Mouse (Mus musculus) gastrocnemius, adult 18-20 months (tissue): ENCODE measurements around the gene Slc34a1. TPM values are rescaled to one million over a fixed set of nuclear protein-coding genes. Genes with fewer than 3 reads are reported as not detected.
"Not testable (repeated sequence)": the region's sequence is repeated elsewhere in the genome, so short reads cannot be mapped to it uniquely, and the experiment has no call there.

ENCODE experiments used
- DNase-seq: peaks from one replicate; pipeline ENCODE4 v3.0.0; 2021; ENCODE audit warnings: low spot score
- total RNA-seq, 2 experiments: library from RNA; stranded (reverse); gene quantifications; 2 replicates each; pipeline ENCODE4 v1.2.3; 2021

Gene Slc34a1
- total RNA-seq, 2 experiments from 2014 or later, result 0.66 TPM; not detected in 1

DNA sequence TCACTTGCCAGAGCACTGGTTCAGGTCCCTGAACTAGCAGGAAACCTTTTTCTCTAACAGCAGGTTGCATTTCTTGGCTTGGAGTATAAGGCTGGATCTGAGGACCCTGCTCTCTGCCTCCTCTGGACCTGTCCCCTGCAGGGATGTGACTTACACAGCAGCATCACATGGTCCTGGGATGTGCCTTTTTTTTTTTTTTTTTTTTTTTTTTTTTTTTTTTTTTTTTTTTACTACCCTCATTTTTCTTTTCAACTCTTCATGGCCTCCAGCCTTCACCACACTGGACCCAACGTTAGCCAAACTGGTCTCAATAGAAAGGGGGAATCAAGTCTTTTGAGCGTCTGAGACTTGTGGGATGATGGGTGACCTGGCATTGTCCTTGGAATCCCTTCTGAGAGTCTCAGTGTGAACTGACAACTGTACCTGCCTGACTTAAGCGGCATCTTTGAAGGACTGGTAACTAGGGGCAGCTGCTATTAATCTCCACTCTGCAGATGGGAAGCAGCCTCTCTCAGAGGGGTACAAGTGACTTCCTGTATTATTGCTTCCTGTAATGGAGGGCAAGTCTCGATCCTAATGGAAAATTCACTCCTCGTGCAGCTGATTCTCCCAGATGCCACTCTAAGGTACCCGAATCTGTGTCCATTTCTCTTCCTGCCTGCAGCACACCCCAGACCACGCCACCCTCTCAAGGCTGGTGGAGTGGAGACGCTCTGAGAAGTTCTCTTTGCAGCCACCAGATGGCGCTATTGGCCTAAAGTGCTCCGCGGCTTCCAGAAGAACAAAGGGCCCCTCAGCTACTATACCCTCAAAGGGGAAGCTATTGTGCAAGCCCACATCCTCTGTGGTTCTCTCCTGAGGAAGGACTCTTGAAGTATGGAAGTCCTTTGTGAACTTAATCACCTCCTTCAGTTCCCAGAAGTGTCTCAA, 7.1 kb downstream of the Slc34a1 start:
- DNase-seq, result peak; percentile 65

DNA sequence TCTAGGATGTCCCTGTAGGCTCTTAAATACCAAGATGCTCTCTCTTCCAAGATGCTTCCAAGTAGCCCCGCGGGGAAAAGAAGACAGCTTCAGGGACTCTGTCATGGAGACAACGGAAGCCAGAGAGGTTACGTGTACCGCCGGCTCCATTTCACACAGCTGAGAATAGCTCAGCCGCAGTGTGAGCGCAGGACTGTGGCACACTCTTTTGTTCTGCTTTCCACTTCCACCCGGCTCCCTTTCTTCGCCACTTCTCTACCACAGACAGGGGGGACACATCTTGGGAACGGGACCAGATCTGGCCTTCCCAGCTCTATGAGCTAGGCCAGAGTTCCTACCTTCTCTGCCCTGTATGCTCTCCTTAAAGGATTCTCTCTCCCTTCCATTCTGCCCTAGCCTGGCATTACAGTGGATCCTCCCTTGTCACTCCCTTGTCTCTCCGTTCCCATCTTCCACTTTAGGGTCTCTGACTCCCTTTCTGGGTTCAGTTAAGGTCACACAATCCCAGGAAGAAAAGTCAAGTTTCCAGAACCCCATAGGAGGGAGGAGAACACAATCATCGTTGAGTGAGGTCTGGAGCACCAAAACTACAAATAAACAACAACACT, 7.9 kb downstream of the Slc34a1 start:
- no peak for DNase-seq

DNA sequence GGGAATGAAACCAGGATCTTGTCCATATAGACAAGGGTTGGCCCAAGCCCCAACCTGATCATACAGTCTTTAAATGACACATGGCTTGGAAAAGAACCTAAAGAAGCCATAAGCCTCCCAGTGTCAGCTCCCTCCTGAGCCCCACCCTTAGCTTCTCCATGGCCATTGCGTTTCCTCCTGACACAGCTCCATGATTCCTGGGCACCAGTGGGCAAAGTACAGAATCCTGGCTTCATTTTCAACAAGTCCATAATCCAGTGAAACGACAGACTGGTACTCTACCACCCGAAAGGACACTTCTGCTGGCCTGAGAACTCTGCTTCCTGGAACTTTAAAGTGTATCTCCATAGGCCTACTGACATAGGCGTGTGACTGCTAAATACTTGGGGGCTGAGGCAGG, 9.4 kb downstream of the Slc34a1 start:
- DNase-seq, result no peak

DNA sequence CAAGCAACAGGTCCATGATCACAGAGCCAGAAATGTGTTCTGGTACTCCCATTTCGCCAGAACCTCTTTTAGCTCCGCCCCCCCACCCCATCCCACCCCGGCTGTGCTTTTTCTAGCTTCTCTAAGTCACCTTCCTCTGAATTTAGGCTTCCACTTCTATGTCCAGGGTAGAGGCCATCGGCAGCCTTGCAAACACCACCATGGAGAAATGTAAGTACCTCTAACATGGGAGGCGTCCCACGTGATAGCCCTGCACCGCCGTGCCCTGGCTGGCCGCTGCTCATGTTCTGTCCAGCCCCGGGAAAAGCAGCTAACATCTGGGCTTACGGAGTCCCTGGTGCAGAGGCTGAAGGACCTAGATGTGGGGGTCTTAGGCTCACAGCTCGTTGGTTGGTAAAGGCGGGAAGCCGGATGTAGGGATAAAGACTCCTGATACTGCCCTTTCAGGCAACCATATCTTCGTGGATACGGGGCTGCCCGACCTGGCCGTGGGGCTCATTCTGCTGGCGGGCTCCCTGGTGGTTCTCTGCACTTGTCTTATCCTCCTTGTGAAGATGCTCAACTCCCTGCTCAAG, 10.6 kb downstream of the Slc34a1 start:
- DNase-seq, result no peak

DNA sequence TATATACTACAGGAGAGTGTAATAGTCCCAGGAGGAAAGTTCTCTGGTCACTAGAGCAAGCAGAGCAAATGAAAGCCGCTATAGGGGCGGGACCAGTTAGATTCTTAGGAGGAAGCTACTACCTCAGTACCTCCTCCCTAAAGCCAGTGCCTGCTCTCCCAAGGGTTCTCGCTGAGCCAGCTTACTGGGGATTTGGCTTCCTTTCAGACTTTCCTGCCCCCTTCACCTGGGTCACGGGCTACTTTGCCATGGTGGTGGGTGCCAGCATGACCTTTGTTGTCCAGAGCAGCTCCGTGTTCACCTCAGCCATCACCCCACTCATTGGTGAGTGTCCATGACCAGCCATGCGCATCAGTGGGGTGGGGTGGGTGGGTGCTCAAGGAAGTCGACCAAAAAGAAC, 13.8 kb downstream of the Slc34a1 start:
- no peak for DNase-seq

- no peak for DNase-seq
Measured at GRCm38 (mm10) chr13:55412643-55413307, 14.8 kb downstream of the Slc34a1 start.

GRCm38 (mm10) chr13:55413333-55413732, 15.3 kb downstream of the Slc34a1 start:
- no peak for DNase-seq

- no peak for DNase-seq
Measured at GRCm38 (mm10) chr13:55414743-55415380, 16.9 kb downstream of the Slc34a1 start, which contains the start of gene Pfn3. Pfn3 (minus strand) TSS chr13:55415232.

DNA sequence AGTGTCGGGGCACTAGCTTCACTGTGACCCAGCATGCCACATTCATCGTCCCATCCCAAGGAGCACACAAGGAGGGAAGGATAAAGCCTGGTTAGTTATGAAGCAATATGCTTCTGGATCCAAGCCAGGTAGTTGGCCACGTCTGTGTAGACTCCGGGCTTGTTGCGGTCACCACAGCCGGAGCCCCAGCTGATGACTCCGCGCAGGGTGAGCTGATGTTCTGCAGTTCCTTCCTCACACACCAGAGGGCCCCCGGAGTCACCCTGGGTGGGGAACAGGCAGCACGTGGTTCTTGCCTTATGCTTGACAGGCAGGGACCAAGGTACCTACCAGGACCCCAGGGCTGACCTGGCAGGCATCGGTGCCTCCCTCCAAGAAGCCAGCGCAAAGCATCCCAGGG, 20.0 kb downstream of the Slc34a1 start:
- DNase-seq, result peak; percentile 91

GRCm38 (mm10) chr13:55419142-55419541, 21.2 kb downstream of the Slc34a1 start:
- no peak for DNase-seq

DNA sequence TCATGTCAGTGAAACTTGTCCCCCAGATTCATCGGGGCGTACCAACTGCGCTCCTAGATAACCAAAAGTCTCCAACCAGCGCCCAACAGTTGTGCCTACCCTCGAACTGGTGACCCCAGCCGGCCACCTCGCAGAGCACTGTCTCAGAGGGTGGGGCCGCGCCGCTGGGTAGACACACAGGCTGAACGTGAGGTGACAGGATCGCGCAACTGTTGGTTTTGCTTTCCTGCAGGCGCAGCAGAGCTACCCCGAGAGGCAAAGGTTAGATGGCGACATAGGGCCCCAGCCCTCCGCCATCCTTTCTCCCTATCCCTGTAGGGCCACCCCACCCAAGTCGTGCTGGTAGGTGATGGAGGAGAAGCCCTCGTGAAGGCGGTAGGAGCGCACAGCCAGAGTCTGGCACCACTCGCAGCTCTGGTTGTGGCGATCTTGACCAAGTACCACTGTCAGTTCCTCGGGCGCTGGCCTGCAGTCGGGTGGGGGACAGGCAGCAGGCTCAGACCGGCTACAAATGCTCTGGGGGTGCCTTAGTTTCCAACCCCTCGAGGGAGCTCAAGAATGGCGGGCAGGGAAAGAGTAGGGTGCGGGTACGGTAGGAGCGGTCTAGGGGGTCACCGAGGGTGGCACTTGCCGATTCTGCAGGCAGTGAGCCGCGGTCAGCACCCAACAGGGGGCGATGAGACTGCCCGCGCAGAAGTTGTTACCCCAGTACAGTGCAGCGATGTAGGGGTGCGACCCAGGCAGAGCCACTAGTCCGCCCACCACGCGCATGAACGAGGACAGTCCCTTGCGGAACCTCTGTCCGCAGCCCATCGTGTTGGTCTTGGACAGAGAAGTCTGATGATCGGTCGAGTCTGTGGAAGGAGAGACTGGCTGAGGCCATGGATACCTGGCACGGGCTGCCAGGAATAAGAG, 22.3 kb downstream of the Slc34a1 start:
- DNase-seq, result no peak

GRCm38 (mm10) chr13:55420933-55421800, 23.2 kb downstream of the Slc34a1 start:
- DNase-seq, result peak; percentile 75

DNA sequence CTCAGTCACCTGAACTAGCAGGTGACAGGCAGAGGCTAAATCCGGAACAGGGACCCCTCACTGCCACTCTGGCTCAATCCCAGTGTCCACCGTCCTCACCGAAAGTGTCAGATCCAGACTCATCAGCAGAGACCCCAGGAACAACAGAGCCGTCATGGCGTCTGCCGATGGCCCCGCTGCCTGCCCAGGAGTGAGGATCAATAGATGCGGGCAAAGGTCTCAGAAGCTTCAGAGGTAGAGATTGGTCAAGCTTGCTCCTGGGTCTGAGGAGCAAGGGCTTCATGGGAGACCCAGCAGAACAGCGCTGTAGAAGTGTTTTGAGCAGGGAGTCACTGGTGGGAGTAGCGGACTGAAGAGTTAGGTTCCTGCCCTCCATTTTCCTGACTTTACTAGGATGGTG, 28.6 kb downstream of the Slc34a1 start, which contains the start of gene F12:
Gene F12, minus strand, starts transcription at position 181 of the 400 bp plus-strand sequence.
- DNase-seq, result no peak

DNA sequence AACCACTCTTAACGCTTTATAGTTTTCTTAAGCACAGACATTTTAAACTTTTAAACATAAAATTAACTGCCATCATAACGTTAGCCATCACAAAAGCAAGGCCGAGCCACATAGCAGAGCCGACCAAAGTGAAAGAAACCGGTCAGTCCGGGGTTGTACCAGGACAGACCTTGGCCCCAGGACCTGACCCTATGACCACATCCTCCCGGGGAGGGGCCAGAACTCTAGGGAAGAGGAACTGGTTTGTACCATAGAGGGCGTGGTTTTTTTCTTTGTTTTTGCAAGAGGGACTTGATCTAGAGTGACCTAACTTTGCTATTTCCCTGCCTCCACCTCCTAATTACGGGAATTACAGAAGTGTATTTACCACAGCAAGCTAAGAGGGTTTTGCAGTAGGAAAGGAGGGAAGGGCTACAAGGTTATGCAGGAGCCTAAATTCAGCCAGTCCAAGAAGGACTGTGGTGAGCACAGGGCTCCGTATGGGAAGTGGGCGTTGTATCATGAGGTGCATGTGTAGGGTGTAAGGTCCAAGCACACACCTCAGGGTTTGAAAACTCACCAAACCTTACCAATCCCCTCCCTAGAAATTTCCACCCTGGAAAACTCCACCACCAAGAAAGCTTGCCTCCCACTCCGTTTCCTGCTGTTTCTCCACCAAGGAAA, 31.4 kb downstream of the Slc34a1 start:
- DNase-seq, result peak; percentile 76

- DNase-seq, result no peak
Measured at GRCm38 (mm10) chr13:55430566-55430965, 32.6 kb downstream of the Slc34a1 start.

DNA sequence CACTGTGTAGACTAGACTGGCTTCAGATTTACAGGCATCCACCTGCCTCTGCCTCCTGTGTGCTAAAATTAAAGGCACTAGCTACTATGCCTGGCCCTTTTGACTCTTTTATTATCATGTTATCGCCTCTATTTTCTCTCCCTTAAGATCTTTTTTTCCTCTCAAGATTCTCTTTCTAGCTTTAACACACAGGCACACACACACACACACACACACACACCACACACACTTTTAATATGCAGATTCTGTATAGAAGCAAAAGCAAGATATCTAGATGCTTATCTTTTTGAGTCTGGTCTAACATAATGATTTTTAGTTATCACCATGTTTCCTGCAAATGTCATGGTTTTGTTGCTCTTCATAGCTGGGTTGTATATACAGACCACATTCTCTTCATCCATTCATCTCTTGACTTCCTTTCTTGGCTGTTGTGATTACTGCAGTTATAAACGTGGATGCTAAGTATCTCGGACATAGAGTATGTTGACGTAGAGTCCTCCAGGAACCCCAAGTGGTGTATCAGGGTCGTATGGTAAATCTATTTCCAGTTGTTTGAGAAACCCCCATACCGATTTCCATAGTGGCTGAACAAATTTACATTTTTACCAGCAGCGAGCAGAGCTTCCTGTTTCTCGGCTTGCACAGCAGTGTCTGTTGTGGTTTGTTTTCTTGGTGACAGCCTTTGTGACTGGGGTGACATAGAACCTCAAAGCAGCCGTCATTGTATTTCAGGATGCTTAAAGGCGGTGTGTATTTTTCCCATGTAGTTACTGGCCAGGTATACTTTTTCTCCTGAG, 34.1 kb downstream of the Slc34a1 start:
- no peak for DNase-seq

GRCm38 (mm10) chr13:55437111-55437629, 39.2 kb downstream of the Slc34a1 start:
- DNase-seq, result not testable (repeated sequence)
